Mouse (Mus musculus): ENCODE results near the gene Mdh1b. TPM values are rescaled to one million over a fixed set of nuclear protein-coding genes. Genes with fewer than 3 reads are reported as not detected.

Mdh1b gene
- not detected in 2 replicates for polyA plus RNA-seq (2012; rRNA removed; ENCODE audit: low replicate concordance)

GRCm38 (mm10) chr1:63730240-63730771 lies at the start of gene Mdh1b, which contains the start of gene Fastkd2:
Gene Mdh1b (minus strand): TSS chr1:63730318.
Gene Fastkd2 (plus strand): TSS chr1:63730614.

GRCm38 (mm10) chr1:63769167-63769566 lies 39.0 kb upstream of the Mdh1b start, which contains the start of gene 4933402D24Rik:
Gene 4933402D24Rik (minus strand): TSS chr1:63769267.

GRCm38 (mm10) chr1:63686827-63687226 lies 43.3 kb downstream of the Mdh1b start, which contains the start of gene Dytn:
Gene Dytn (minus strand): TSS chr1:63686927.

Other genes with a start within 250 kb of the Mdh1b start
- gene Gm39653, start 114.3 kb downstream of the Mdh1b start, polyA plus RNA-seq (2012; rRNA removed; ENCODE audit: low replicate concordance) = not detected in 2 replicates
- not detected in 2 replicates for gene Dytn, start 43.4 kb downstream of the Mdh1b start, polyA plus RNA-seq (2012; rRNA removed; ENCODE audit: low replicate concordance)
- gene Fastkd2, start 296 bp upstream of the Mdh1b start, polyA plus RNA-seq (2012; rRNA removed; ENCODE audit: low replicate concordance) = 5.6 and 6.1 TPM in 2 replicates
- not detected in 2 replicates for gene 4933402D24Rik, start 38.9 kb upstream of the Mdh1b start, polyA plus RNA-seq (2012; rRNA removed; ENCODE audit: low replicate concordance)